Mouse (Mus musculus): ENCODE measurements at regions not wholly inside any gene's neighbourhood (a gene's known extent, or its start where the extent isn't known, plus 50 kb on each side); places are given as distances from the start of the nearest gene placed in this dataset.

GRCm38 (mm10) chr6:98872334-98872733 lies 529.8 kb upstream of the Gm765 start:
- TF ChIP-seq POLR2A (IDR thresholded peaks at IDR 0.05; ENCODE audit: insufficient read depth, low read depth, low read length) (no peak), CTCF (IDR thresholded peaks at IDR 0.05; ENCODE audit: insufficient read depth, low read depth, low read length) (no peak)
- Histone ChIP-seq H3K4me3 (ENCODE audit: insufficient read depth, low read depth, low read length) (no peak overlapping the region), H3K27ac (ENCODE audit: insufficient read depth, low read depth, low read length) (no peak overlapping the region), H3K4me1 (ENCODE audit: control insufficient read depth, insufficient read depth, low read length) (no peaks in the 10 kb centered on the region)
- WGBS = 71% methylated on average over 3 of the region's 3 CpGs

- Histone ChIP-seq H3K4me3 (ENCODE audit: insufficient read depth, low read depth, low read length) (no peak overlapping the region), H3K27ac (ENCODE audit: insufficient read depth, low read depth, low read length) (no peak overlapping the region), H3K4me1 (ENCODE audit: control insufficient read depth, insufficient read depth, low read length) (no peaks in the 10 kb centered on the region)
- 68% methylated on average over 6 of the region's 6 CpGs for WGBS
- TF ChIP-seq CTCF (IDR thresholded peaks at IDR 0.05; ENCODE audit: insufficient read depth, low read depth, low read length) (no peak), POLR2A (IDR thresholded peaks at IDR 0.05; ENCODE audit: insufficient read depth, low read depth, low read length) (no peak)
Observed at GRCm38 (mm10) chr6:98869772-98870171, 527.2 kb upstream of the Gm765 start.

- Histone ChIP-seq H3K4me1 (ENCODE audit: control insufficient read depth, insufficient read depth, low read length) (no peaks in the 10 kb centered on the region), H3K27ac (ENCODE audit: insufficient read depth, low read depth, low read length) (no peak overlapping the region), H3K4me3 (ENCODE audit: insufficient read depth, low read depth, low read length) (no peak overlapping the region)
- TF ChIP-seq CTCF (IDR thresholded peaks at IDR 0.05; ENCODE audit: insufficient read depth, low read depth, low read length) (no peak), POLR2A (IDR thresholded peaks at IDR 0.05; ENCODE audit: insufficient read depth, low read depth, low read length) (no peak)
- 63% methylated on average over 2 of the region's 2 CpGs for WGBS
Observed at GRCm38 (mm10) chr6:98864306-98864705, 521.8 kb upstream of the Gm765 start.

GRCm38 (mm10) chr6:98855958-98856357 lies 513.4 kb upstream of the Gm765 start:
- H3K4me1 ChIP-seq (ENCODE audit: control insufficient read depth, insufficient read depth, low read length) = no peaks in the 10 kb centered on the region
- no peak overlapping the region for H3K27ac ChIP-seq (ENCODE audit: insufficient read depth, low read depth, low read length)
- no peak overlapping the region for H3K4me3 ChIP-seq (ENCODE audit: insufficient read depth, low read depth, low read length)
- WGBS = 94% methylated on average over 1 of the region's 1 CpGs
- TF ChIP-seq POLR2A (IDR thresholded peaks at IDR 0.05; ENCODE audit: insufficient read depth, low read depth, low read length) (no peak), CTCF (IDR thresholded peaks at IDR 0.05; ENCODE audit: insufficient read depth, low read depth, low read length) (no peak)

- Histone ChIP-seq H3K4me1 (ENCODE audit: control insufficient read depth, insufficient read depth, low read length) (no peaks in the 10 kb centered on the region), H3K27ac (ENCODE audit: insufficient read depth, low read depth, low read length) (no peak overlapping the region), H3K4me3 (ENCODE audit: insufficient read depth, low read depth, low read length) (no peak overlapping the region)
- TF ChIP-seq CTCF (IDR thresholded peaks at IDR 0.05; ENCODE audit: insufficient read depth, low read depth, low read length) = no peak
- no peak for TF ChIP-seq POLR2A (IDR thresholded peaks at IDR 0.05; ENCODE audit: insufficient read depth, low read depth, low read length)
- WGBS = 68% methylated on average over 2 of the region's 2 CpGs
Observed at GRCm38 (mm10) chr6:98850906-98851305, 508.4 kb upstream of the Gm765 start.

- Histone ChIP-seq H3K27ac (ENCODE audit: insufficient read depth, low read depth, low read length) (no peak overlapping the region), H3K4me3 (ENCODE audit: insufficient read depth, low read depth, low read length) (no peak overlapping the region), H3K4me1 (ENCODE audit: control insufficient read depth, insufficient read depth, low read length) (no peaks in the 10 kb centered on the region)
- TF ChIP-seq CTCF (IDR thresholded peaks at IDR 0.05; ENCODE audit: insufficient read depth, low read depth, low read length) (no peak), POLR2A (IDR thresholded peaks at IDR 0.05; ENCODE audit: insufficient read depth, low read depth, low read length) (no peak)
- 94% methylated on average over 1 of the region's 1 CpGs for WGBS
Observed at GRCm38 (mm10) chr6:98848835-98849234, 506.3 kb upstream of the Gm765 start.

- WGBS = 89% methylated on average over 5 of the region's 5 CpGs
Observed at GRCm38 (mm10) chr6:98846001-98846695, 503.6 kb upstream of the Gm765 start.

GRCm38 (mm10) chr6:98843598-98843997 lies 501.0 kb upstream of the Gm765 start:
- TF ChIP-seq POLR2A (IDR thresholded peaks at IDR 0.05; ENCODE audit: insufficient read depth, low read depth, low read length) (no peak), CTCF (IDR thresholded peaks at IDR 0.05; ENCODE audit: insufficient read depth, low read depth, low read length) (no peak)
- 63% methylated on average over 5 of the region's 5 CpGs for WGBS
- H3K4me3 ChIP-seq (ENCODE audit: insufficient read depth, low read depth, low read length) = no peak overlapping the region
- no peaks in the 10 kb centered on the region for H3K4me1 ChIP-seq (ENCODE audit: control insufficient read depth, insufficient read depth, low read length)
- H3K27ac ChIP-seq (ENCODE audit: insufficient read depth, low read depth, low read length) = no peak overlapping the region

More at GRCm38 (mm10) chr6:98846001-98846695, 503.6 kb upstream of the Gm765 start:
- Histone ChIP-seq H3K4me1 (ENCODE audit: control insufficient read depth, insufficient read depth, low read length) (no peaks in the 10 kb centered on the region), H3K4me3 (ENCODE audit: insufficient read depth, low read depth, low read length) (no peak overlapping the region), H3K27ac (ENCODE audit: insufficient read depth, low read depth, low read length) (no peak overlapping the region)
- TF ChIP-seq POLR2A (IDR thresholded peaks at IDR 0.05; ENCODE audit: insufficient read depth, low read depth, low read length) (no peak), CTCF (IDR thresholded peaks at IDR 0.05; ENCODE audit: insufficient read depth, low read depth, low read length) (no peak)

GRCm38 (mm10) chr6:98842924-98843323 lies 500.4 kb upstream of the Gm765 start:
- no peak for TF ChIP-seq CTCF (IDR thresholded peaks at IDR 0.05; ENCODE audit: insufficient read depth, low read depth, low read length)
- TF ChIP-seq POLR2A (IDR thresholded peaks at IDR 0.05; ENCODE audit: insufficient read depth, low read depth, low read length) = no peak
- no peak overlapping the region for H3K27ac ChIP-seq (ENCODE audit: insufficient read depth, low read depth, low read length)
- H3K4me3 ChIP-seq (ENCODE audit: insufficient read depth, low read depth, low read length) = no peak overlapping the region
- WGBS = 85% methylated on average over 4 of the region's 4 CpGs
- H3K4me1 ChIP-seq (ENCODE audit: control insufficient read depth, insufficient read depth, low read length) = no peaks in the 10 kb centered on the region
